Mouse (Mus musculus) limb, embryonic 10.5 days (tissue): ENCODE data around the gene Pafah1b1. TPM values are rescaled to one million over a fixed set of nuclear protein-coding genes. Genes with fewer than 3 reads are reported as not detected.

ENCODE experiments used
- DNase-seq: peaks from one replicate; pipeline ENCODE4 v3.0.0-alpha.2; 2017; ENCODE audit warnings: low spot score
- H3K27ac ChIP-seq: fragments of 300-500 bp; sonication (generic); 2 replicates; pipeline ENCODE4 v1.5.1; 2016; ENCODE audit warnings: mild to moderate bottlenecking
- H3K27me3 ChIP-seq: fragments of 300-500 bp; sonication (generic); 2 replicates; pipeline ENCODE4 v1.6.1; 2016; ENCODE audit warnings: low read depth, mild to moderate bottlenecking; ENCODE audit not compliant: poor library complexity, severe bottlenecking
- H3K36me3 ChIP-seq: fragments of 300-500 bp; sonication (generic); 2 replicates; pipeline ENCODE4 v1.6.1; 2016; ENCODE audit warnings: mild to moderate bottlenecking, moderate library complexity
- H3K4me1 ChIP-seq: fragments of 300-500 bp; sonication (generic); 2 replicates; pipeline ENCODE4 v1.6.1; 2016
- H3K4me3 ChIP-seq: fragments of 300-500 bp; sonication (generic); 2 replicates; pipeline ENCODE4 v1.5.1; 2016; ENCODE audit warnings: mild to moderate bottlenecking, moderate library complexity
- H3K9me3 ChIP-seq: fragments of 300-500 bp; sonication (generic); replicated peaks from 2 replicates; pipeline ENCODE4 v1.6.1; 2016; ENCODE audit warnings: mild to moderate bottlenecking
- whole genome bisulfite sequencing: fragments of 180-500 bp; shearing (Covaris S2); methylation state at CpG from one replicate; pipeline ENCODE4 v1.1.7; 2016; 5-methylcytosine and 5-hydroxymethylcytosine counted together
- polyA plus RNA-seq: library from polyadenylated mRNA; unstranded; fragments of >200 nt; fragmentation: Nextera tagmentation; extraction: Ambion mirVana; gene quantifications from 2 replicates; pipeline ENCODE4 v1.2.1, GENCODE M21; 2016

The Pafah1b1 gene
- polyA plus RNA-seq, 1 experiment from 2014 or later: 49.9 TPM

DNA sequence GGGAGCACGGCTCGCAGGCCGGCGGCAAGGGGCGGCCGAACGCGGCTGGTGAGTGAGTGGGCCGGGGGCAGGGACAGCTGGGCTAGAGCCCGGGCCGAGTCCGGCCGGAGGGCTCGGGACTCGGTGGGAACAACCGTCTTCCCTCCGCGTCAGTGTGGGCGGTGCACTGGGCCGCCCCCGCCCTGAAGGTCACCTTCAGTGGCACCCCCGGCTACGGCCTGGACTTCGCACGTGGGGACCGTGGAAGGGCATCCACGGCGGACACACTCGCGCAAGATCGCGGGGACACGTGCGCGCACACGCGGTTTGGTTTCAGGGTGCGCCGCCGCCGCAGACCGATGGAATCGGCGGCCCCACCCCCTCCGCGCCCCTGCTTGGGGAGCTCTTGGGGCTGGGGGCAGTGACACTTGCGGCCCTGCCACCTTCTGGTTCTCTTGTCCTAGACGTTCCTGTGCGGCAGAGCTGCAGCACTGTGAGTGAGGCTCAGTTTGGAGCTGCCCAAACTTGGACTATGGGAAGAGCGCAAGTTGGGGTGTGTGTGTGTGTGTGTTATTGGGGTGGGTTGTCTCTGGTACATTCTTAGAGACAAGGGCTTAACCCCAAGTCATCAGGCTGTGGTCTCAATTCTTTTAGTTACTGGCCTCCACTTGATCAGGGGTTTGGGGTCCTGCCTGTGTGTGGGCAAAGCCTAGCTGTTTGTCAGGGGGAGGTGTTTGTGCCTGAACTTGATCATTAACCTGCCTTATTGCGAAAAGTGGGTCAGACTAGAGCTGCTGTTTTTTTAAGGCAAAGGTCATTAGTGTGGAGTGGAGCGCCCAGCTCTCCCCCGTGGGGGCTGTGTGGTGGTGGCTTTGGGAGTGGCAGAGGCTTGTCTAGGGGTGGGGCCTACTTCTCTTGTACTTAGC lies 74.6 kb downstream of the Pafah1b1 start:
- peak overlapping the region; percentile 96 for H3K4me3 ChIP-seq
- H3K27me3 ChIP-seq: no peaks in the 10 kb centered on the region
- H3K4me1 ChIP-seq: peaks cover 52% of the 10 kb centered on the region
- peaks cover 8% of the 10 kb centered on the region for H3K36me3 ChIP-seq
- peak; percentile 50 for DNase-seq
- no peaks in the 10 kb centered on the region for H3K9me3 ChIP-seq
- 1% methylated on average over 53 of the region's 53 CpGs for WGBS
- peak overlapping the region; percentile 88 for H3K27ac ChIP-seq

DNA sequence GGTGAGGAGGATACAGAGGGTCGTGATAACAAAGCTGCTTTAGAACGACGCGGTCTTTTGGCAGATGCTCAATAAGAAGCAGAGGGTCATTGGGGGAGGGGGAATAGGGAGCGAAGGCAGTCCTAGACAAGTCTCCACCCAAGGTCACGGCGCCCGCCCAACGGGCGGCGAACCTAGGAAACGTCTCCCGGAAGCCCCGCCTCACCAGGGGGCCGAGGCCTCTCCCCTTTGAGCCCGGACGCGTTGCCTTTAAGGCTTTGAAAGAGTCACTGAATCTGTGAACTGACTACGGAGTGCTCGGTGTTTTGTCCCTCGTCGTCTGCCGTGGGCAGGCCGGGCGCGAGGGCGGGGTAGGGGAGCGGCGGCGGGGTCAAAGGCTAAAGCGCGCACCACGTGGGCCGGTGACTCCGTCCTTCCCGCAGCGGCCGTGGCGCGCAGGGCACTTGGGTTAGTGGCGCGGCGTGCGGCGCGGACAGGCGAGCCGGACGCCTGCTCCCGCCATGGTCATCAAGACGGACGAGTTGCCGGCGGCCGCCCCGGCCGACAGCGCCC lies 75.3 kb downstream of the Pafah1b1 start, which contains the start of gene Cluh:
Cluh (plus strand) TSS at position 401 of the 552 bp plus-strand sequence.
- Histone ChIP-seq H3K9me3 (no peaks in the 10 kb centered on the region), H3K4me3 (peak within 1 kb of the TSS; percentile 96), H3K36me3 (peaks cover 8% of the 10 kb centered on the region), H3K4me1 (peaks cover 52% of the 10 kb centered on the region), H3K27ac (peak within 1 kb of the TSS; percentile 88), H3K27me3 (no peaks in the 10 kb centered on the region)
- WGBS: under 1% methylated on average over 58 of the region's 58 CpGs
- peak; percentile 96 for DNase-seq

DNA sequence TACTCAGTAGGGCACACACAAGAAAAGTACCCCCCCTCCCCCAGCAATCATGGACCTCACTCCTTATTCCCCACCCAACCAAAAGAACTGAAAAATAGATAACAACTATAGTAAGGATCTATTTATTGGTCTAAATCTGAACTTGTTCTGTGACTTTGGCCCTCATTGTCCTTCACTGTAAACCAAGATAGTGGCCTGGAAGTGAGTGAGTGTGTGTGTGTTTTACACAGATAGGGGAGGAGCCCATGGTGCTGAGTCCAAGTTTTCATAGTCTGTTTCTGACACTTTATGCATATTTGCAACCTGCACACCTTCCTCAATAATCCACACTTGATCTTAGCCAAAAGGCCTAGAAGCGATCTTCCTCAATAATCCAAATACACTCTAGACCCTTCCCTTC lies 75.8 kb downstream of the Pafah1b1 start:
- Histone ChIP-seq H3K9me3 (no peaks in the 10 kb centered on the region), H3K27me3 (no peaks in the 10 kb centered on the region), H3K4me1 (peaks cover 51% of the 10 kb centered on the region), H3K27ac (peak overlapping the region; percentile 88), H3K36me3 (peaks cover 8% of the 10 kb centered on the region), H3K4me3 (peak overlapping the region; percentile 96)
- WGBS: 7% methylated on average over 1 of the region's 1 CpGs
- no peak for DNase-seq

DNA sequence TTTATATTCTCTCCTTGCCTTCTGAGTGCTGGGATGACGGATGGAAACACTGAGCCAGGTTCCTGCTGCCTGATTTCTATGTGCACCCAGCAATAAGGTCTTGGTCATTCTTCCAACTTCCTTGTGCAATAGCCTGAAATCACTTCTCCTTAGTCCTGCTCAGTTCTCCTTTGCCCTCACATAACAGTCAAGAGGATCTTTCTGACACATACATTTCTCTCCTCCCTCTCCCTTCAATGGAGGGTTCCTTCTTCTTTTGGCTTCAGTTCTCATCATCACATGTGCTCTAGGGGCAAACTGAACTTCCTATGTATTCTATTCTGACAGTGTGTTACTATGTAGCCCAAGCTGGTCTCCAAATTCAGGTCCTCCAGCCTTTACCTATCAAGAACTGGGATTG lies 76.5 kb downstream of the Pafah1b1 start:
- Histone ChIP-seq H3K4me1 (peaks cover 44% of the 10 kb centered on the region), H3K36me3 (peaks cover under 1% of the 10 kb centered on the region; the same call in 1 of the 2 replicates), H3K4me3 (no peak overlapping the region), H3K27ac (no peak overlapping the region), H3K9me3 (no peaks in the 10 kb centered on the region), H3K27me3 (no peaks in the 10 kb centered on the region)
- no peak for DNase-seq
- 71% methylated on average over 1 of the region's 1 CpGs for WGBS

DNA sequence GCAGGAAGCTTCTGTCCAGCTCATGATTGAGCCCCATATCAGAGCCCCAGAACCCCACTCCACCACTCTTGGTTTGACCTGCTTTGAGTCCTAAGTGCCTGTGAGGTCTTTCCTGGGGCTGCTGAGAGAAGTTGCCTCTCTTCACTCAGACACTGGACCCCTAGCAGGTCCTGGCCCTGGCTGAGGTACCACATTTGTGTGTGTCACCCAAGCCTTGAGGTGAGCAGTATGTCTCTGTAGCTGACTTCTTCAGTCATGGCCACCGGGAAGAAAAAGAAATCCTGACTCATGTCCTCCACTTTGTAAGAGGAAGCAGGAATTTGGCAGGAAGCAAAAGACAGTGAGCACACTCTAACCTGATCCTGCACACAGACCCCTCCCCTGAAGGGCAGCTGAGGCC lies 84.8 kb downstream of the Pafah1b1 start:
- H3K9me3 ChIP-seq: no peaks in the 10 kb centered on the region
- no peaks in the 10 kb centered on the region for H3K36me3 ChIP-seq
- DNase-seq: no peak
- H3K4me3 ChIP-seq: no peak overlapping the region
- WGBS: 87% methylated on average over 1 of the region's 1 CpGs
- no peak overlapping the region for H3K27ac ChIP-seq
- peaks cover 24% of the 10 kb centered on the region for H3K4me1 ChIP-seq
- H3K27me3 ChIP-seq: peaks cover 53% of the 10 kb centered on the region

DNA sequence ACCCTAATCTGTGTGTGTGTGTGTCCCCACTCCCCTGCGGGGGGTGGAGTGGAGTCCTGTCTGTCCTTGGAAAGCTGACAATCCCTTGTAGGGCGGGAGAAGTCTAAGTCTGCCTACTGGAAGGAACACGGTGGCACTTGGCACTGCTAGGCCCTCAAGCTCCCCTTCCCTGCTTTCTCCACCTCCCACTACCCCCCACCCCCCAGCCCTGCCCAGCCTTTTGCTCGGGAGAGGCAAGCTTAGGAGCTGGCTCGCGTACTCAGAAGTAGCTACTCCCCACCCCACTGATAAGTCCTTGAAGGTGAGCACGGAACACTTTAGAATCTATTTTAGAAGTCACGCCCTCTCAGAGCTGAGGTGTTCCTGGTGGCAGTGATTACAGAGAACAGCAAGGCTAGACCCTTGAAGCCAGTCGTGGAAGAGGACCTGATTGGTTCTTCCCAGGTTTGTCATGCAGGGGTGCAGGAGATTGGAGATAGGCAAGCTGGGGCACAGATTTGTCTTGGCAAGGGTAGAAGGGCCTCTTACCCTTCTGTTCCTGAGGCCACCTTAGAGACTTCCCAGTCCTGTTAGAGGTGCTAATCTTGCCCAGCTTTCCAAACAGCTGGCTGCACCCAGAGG lies 85.6 kb downstream of the Pafah1b1 start:
- Histone ChIP-seq H3K36me3 (no peaks in the 10 kb centered on the region), H3K27me3 (peaks cover 53% of the 10 kb centered on the region), H3K9me3 (no peaks in the 10 kb centered on the region), H3K27ac (peak overlapping the region; percentile 87; the same call in 1 of the 2 replicates), H3K4me1 (peaks cover 24% of the 10 kb centered on the region), H3K4me3 (peak overlapping the region; percentile 85)
- DNase-seq: no peak
- 9% methylated on average over 9 of the region's 9 CpGs for WGBS

DNA sequence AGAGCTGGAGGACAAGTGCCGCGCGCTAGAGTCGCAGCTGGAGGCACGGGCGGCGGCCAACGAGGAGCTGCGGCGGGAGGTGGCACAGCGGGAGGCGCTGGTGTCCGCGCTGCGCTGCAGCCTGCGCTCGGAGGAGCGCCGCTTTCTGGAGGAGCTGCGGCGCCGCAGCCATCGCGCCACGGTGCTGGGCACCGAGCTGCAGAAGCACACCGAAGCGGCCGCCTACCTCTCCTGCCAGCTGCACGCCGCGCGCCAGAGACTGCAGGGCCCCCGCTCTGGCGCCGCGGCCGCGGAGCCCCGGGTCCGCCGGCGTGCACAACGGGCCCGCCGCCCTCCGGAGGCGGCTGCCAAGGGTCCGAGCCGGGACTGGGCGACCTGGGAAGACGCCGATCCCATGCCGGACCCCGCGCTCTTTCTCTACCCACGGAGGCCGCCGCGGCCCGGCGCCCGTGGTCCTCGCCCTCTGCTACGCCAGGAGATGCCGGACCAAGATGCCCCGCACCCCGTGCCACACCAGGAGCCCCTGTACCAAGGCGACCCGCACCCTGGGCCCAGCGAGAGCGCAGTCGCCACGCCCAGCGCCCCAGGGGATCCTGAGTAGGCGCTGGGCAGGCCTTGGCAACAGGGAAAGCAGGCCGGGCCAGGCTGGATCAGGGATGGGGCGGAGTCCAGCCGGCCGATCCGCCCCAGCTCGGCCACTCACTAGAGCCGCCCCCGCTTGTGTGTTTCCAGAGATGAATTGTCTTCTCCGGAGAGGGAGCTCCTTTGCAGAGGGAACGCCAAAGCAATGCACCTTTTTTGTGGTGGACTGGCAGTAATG lies 86.3 kb downstream of the Pafah1b1 start:
- Histone ChIP-seq H3K4me1 (peaks cover 24% of the 10 kb centered on the region), H3K27ac (peak overlapping the region; percentile 87), H3K36me3 (no peaks in the 10 kb centered on the region), H3K4me3 (peak overlapping the region; percentile 85), H3K9me3 (no peaks in the 10 kb centered on the region), H3K27me3 (peaks cover 53% of the 10 kb centered on the region)
- peak; percentile 83 for DNase-seq
- under 1% methylated on average over 74 of the region's 86 CpGs for WGBS

DNA sequence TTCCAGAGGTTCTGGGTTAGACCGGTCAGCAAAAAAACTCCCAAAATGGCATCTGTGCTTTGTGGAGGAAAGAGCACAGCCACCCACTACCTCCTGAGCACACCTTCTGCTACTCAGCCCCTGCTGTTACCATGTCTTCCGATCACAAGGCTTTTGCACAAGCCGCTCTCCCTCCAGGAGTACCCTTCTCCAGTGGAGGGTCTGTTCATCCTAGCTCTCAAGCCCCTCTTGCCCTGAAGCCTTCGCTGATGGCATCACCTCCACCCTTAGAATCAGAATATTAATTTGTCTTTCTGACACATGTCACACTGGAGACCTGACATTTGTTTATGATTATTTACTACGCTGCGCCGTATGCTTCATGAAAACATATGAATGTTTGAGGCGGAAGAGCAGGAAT lies 87.0 kb downstream of the Pafah1b1 start:
- DNase-seq: no peak
- Histone ChIP-seq H3K4me1 (peaks cover 24% of the 10 kb centered on the region), H3K4me3 (peak overlapping the region; percentile 85), H3K9me3 (no peaks in the 10 kb centered on the region), H3K27ac (no peak overlapping the region), H3K27me3 (peaks cover 53% of the 10 kb centered on the region), H3K36me3 (no peaks in the 10 kb centered on the region)
- 27% methylated on average over 8 of the region's 8 CpGs for whole genome bisulfite sequencing

DNA sequence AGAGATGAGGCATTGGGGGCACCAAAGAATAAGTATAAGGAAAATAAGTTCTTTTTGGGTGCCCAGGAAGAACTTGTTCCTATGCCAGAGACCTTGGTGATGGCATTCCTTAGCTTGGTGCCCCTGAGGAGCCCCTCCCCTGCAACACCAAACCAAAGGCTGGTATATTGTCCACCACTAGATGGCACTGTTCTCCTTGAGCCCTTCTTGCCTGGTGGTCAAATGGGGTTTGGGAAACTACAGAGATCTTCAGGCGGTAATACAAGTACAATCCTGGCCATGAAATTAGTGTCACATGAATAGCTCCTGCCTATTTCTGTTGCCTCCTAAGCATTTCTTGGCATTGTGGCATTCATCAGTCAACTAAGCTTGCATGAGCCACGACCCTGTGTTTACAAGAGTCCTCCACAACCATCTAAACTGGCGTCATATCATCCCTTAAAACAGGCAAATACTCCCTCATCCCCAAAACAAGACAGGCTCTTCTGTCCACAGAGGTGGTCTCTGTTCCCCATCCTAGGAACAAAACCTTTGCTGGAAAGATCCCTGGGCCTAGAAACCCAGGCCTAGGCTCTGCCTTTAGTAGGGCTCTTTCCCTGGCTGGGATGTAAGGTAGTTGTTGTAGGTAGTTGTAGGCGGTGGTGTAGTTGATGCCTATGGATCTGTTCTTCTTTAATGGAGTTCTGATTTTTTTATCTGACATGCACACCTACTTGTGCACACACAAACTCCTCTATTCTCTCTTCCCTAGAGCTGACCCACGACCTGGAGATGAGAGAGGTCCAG lies 89.8 kb downstream of the Pafah1b1 start:
- Histone ChIP-seq H3K36me3 (no peaks in the 10 kb centered on the region), H3K4me1 (peaks cover 24% of the 10 kb centered on the region), H3K4me3 (no peak overlapping the region), H3K27ac (no peak overlapping the region), H3K9me3 (no peaks in the 10 kb centered on the region), H3K27me3 (peaks cover 32% of the 10 kb centered on the region)
- DNase-seq: peak; percentile 74
- WGBS: 59% methylated on average over 5 of the region's 5 CpGs

DNA sequence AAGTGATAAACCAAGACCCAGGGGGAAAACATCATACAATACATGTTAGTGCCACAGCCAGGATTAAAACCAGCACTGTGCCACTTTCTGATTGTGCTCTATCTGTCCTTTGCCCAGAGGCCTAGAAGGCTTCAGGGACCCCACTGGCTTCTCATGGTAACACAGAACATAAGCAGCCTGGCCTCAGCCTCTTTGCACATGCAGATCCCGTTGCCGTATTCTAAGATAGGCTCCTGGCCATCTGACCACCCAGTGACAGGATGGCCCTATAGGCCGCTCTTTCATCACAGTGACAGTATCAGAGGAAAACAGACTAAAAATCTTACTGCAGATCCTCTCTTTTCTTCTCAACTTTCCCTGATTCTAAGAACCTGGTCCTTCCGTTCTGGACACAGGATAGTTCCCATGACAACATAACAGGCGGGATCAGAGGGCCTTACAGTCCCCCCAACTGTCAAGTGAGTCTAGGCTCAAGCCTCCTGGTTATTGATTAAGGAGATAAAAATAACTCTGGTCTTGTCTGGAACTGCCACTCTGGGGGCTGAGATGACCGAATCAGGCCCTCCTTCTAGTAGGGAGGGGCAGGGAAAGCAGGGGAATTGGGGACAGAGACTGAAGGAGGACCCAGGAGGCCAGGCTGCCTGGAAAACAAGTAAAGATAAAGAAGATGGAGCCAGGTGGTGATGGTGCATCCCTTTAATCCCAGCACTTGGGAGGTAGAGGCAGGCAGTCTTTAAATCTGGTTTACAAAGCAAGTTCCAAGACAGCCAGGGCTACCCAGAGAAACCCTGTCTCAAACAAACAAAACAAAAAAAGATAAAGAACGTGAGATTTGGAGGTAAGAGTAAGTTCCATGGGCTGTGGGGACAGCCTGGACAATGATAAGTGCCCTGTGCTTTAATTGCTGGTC lies 92.3 kb downstream of the Pafah1b1 start:
- Histone ChIP-seq H3K36me3 (no peaks in the 10 kb centered on the region), H3K27ac (no peak overlapping the region), H3K9me3 (no peaks in the 10 kb centered on the region), H3K27me3 (peaks cover 13% of the 10 kb centered on the region), H3K4me3 (no peak overlapping the region), H3K4me1 (peaks cover under 1% of the 10 kb centered on the region; the same call in 1 of the 2 replicates)
- DNase-seq: no peak
- WGBS: 81% methylated on average over 7 of the region's 7 CpGs

DNA sequence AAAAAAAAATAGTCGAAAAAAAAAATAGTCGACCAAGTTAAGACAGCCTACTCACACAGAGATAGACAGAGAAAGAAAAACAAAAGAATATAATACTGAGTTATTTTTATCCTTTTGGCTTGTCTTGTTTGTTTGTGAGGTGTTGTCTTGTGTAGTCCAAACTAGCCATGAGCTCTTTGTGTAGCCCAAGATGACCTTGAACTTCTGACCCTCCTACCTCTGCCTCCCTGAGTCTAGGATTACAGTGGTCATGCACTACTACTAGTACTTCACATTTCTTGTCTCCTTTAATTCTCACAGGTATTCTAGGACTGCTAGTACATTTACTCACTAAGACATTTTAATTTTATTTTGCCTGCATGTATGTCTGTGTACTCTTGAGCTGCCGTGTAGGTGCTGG lies 97.0 kb downstream of the Pafah1b1 start:
- Histone ChIP-seq H3K27me3 (no peaks in the 10 kb centered on the region), H3K4me1 (no peaks in the 10 kb centered on the region), H3K36me3 (no peaks in the 10 kb centered on the region), H3K27ac (no peak overlapping the region), H3K9me3 (no peaks in the 10 kb centered on the region), H3K4me3 (no peak overlapping the region)
- DNase-seq: no peak
- 80% methylated on average over 3 of the region's 3 CpGs for WGBS
